8 mouse cellular contexts compared by ENCODE assay signal in genomic region chr1:133033316-133034090, GRCm38 (mm10). TPM values are rescaled to one million over a fixed set of nuclear protein-coding genes. Genes with fewer than 3 reads are reported as not detected.
DNase-seq lines count a peak whose midpoint lies in the region; ATAC-seq lines count a peak whose summit lies in the region.

No protein-coding gene starts in this region.

- DNase-seq in Muller cell, postnatal 12 days (ENCODE audit: inconsistent ontology term), result peak; percentile 81
- DNase-seq in cerebellum, adult 18-20 months, result peak; percentile 64 to 77
- DNase-seq in hindbrain, embryonic 14.5 days (ENCODE audit: low spot score), result peak; percentile 98
- peak; percentile 58 to 72 for DNase-seq in layer of hippocampus, postnatal 36 days
- DNase-seq in lung, postnatal 14 days, result peak; percentile 72
- peak; percentile 85 for DNase-seq in retina, postnatal 1 day
- peak; percentile 56 for DNase-seq in urinary bladder, postnatal 25 days (ENCODE audit: low spot score)

- peak overlapping the region; percentile 62 for H3K4me2 ChIP-seq in forebrain, embryonic 16.5 days (ENCODE audit: low read length)
- peak overlapping the region; percentile 61 for H3K4me2 ChIP-seq in hindbrain, embryonic 14.5 days (replicated peaks)

- H3K27me3 ChIP-seq in forebrain, embryonic 16.5 days (replicated peaks; ENCODE audit: control insufficient read depth, insufficient read depth, low read length), result no peaks in the 10 kb centered on the region
- H3K27me3 ChIP-seq in hindbrain, embryonic 14.5 days (ENCODE audit: control insufficient read depth, insufficient read depth, low read length), result no peaks in the 10 kb centered on the region

- under 1% methylated on average over 28 of the region's 28 CpGs for WGBS in forebrain, embryonic 16.5 days
- under 1% methylated on average over 28 of the region's 28 CpGs for WGBS in hindbrain, embryonic 14.5 days

- peak overlapping the region; percentile 64 for H3K4me3 ChIP-seq in forebrain, embryonic 16.5 days (replicated peaks; ENCODE audit: low read length)
- H3K4me3 ChIP-seq in hindbrain, embryonic 14.5 days (replicated peaks; ENCODE audit: low read length), result peak overlapping the region; percentile 34

- ATAC-seq in forebrain, embryonic 16.5 days, result peak; percentile 92
- ATAC-seq in hindbrain, embryonic 14.5 days (ENCODE audit: low FRiP score), result peak; percentile 82

- H3K27ac ChIP-seq in forebrain, embryonic 16.5 days (ENCODE audit: low read length), result peak overlapping the region; percentile 63
- H3K27ac ChIP-seq in hindbrain, embryonic 14.5 days, result 0 out of 2 replicates have a peak overlapping the region, but pooled peaks have one; percentile 22

- peak overlapping the region; percentile 60 for H3K9ac ChIP-seq in forebrain, embryonic 16.5 days (replicated peaks; ENCODE audit: low read depth, low read length)
- H3K9ac ChIP-seq in hindbrain, embryonic 14.5 days, result peak overlapping the region; percentile 52

- no peaks in the 10 kb centered on the region for H3K9me3 ChIP-seq in forebrain, embryonic 16.5 days (ENCODE audit: control insufficient read depth, low read length)
- no peaks in the 10 kb centered on the region for H3K9me3 ChIP-seq in hindbrain, embryonic 14.5 days (ENCODE audit: control insufficient read depth, low read length)

- H3K4me1 ChIP-seq in forebrain, embryonic 16.5 days (replicated peaks; ENCODE audit: control insufficient read depth, insufficient read depth, low read length), result peaks cover 8% of the 10 kb centered on the region
- peaks cover 7% of the 10 kb centered on the region; the same call in 1 of the 2 replicates for H3K4me1 ChIP-seq in hindbrain, embryonic 14.5 days (replicated peaks; ENCODE audit: control insufficient read depth, insufficient read depth, low read length)

- H3K36me3 ChIP-seq in forebrain, embryonic 16.5 days (ENCODE audit: control insufficient read depth, insufficient read depth), result no peaks in the 10 kb centered on the region
- H3K36me3 ChIP-seq in hindbrain, embryonic 14.5 days (replicated peaks; ENCODE audit: control insufficient read depth, insufficient read depth), result no peaks in the 10 kb centered on the region

RNA-seq across cellular contexts. Expression of gene Mdm4, which starts 3.1 kb away (rescaled TPM):
- polyA plus RNA-seq in forebrain, embryonic 16.5 days (2015; fragmentation: Nextera tagmentation; extraction: Ambion mirVana), result 42.5 and 50.6 TPM in 2 replicates
- 42.4 and 51.8 TPM in 2 replicates for polyA plus RNA-seq in hindbrain, embryonic 14.5 days (2014; fragmentation: Nextera tagmentation; extraction: Ambion mirVana)
- total RNA-seq in layer of hippocampus, postnatal 36 days (2021), result 100 to 1,000 TPM in 1 of 2 experiments, 10 to 100 TPM in 1; 86.0 to 101 TPM

RNA-seq across cellular contexts. Expression of gene Pik3c2b, which starts 12.0 kb away (rescaled TPM):
- polyA plus RNA-seq in forebrain, embryonic 16.5 days (2015; fragmentation: Nextera tagmentation; extraction: Ambion mirVana), result 16.0 and 17.9 TPM in 2 replicates
- polyA plus RNA-seq in hindbrain, embryonic 14.5 days (2014; fragmentation: Nextera tagmentation; extraction: Ambion mirVana), result 13.7 and 14.8 TPM in 2 replicates
- 10 to 100 TPM; 14.7 to 16.2 TPM for total RNA-seq in layer of hippocampus, postnatal 36 days (2021)

Comparison
In these comparisons a context has a peak if more than half of its experiments do, and no peak if none do; other contexts are left out.
1. Peak in every context shown above with its lines: DNase-seq, ATAC-seq, H3K4me3 ChIP-seq and H3K27ac ChIP-seq.